Mouse (Mus musculus): ENCODE results near the gene 4930579F01Rik.

GRCm38 (mm10) chr3:138239461-138239860 lies 45.8 kb upstream of the 4930579F01Rik start:
- TF ChIP-seq POLR2A (IDR thresholded peaks at IDR 0.05; ENCODE audit: extremely low read depth, insufficient read depth, low read length) = no peak
- TF ChIP-seq CTCF (IDR thresholded peaks at IDR 0.05; ENCODE audit: extremely low read depth, insufficient read depth, low read length) = no peak

Data from cortical plate, adult 2 months (tissue).